Mouse (Mus musculus) ES-E14 (cell line): Measurements from ENCODE around the gene Tfpi2.

Source experiments
- CHD2 ChIP-seq: IDR thresholded peaks from 2 replicates; pipeline ENCODE4 v1.6.1; 2014; ENCODE audit warnings: mild to moderate bottlenecking, low read depth, low read length, inconsistent platforms
- MAFK ChIP-seq: IDR thresholded peaks from 2 replicates; pipeline ENCODE4 v1.6.1; 2014; ENCODE audit warnings: mild to moderate bottlenecking, low read depth, low read length, inconsistent platforms; ENCODE audit not compliant: insufficient read depth
- ZC3H11A ChIP-seq: IDR thresholded peaks from 2 replicates; pipeline ENCODE4 v1.6.1; 2012; ENCODE audit warnings: low read depth, mild to moderate bottlenecking, inconsistent platforms, low read length, borderline replicate concordance
- ZNF384 ChIP-seq: IDR thresholded peaks from 2 replicates; pipeline ENCODE4 v1.6.1; 2012; ENCODE audit warnings: low read depth, low read length, inconsistent platforms

DNA sequence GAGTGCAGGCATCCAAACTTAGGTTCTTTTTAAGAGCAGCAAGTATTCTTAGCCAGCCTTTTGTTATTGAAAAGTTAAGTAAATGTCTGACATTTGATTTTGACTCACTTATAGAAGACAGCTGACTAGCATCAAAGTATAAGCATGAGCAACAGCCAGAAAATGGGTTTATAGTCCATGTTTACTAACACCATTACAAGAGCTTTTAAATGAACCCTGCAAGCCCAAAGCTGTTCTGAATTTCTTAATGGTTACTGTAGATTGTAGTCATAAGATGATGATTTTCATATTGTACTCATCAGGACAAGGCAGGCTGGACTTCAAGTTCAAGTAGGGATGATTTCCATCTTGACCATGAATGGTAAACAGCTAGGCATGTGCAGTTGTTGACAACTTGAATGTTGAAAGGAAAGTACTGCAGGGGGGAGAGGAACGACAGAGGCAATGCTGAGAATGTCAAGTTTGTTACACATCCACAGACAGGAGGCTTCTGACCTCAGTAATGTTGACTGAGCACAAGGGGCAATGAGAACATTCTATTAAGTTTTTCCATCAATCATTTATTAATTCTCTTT, 52.5 kb downstream of the Tfpi2 start:
- TF ChIP-seq CHD2 (no peak), ZC3H11A (no peak), ZNF384 (no peak), MAFK (no peak)
